Mouse (Mus musculus) ovary, adult 18-20 months (tissue): ENCODE data around the gene Gm9789.
"Not testable (repeated sequence)": the region's sequence is repeated elsewhere in the genome, so short reads cannot be mapped to it uniquely, and the experiment has no call there.

ENCODE experiments used
- DNase-seq: peaks from one replicate; pipeline ENCODE4 v3.0.0; 2022; ENCODE audit warnings: low spot score, mixed read lengths

Gene Gm9789

GRCm38 (mm10) chr16:89157652-89158051 lies at the start of gene Gm9789:
Gm9789 (plus strand) TSS chr16:89157952.
- DNase-seq = no peak

- DNase-seq = no peak
These were observed 17.2 kb upstream of the Gm9789 start, which contains the start of gene Gm6358 for GRCm38 (mm10) chr16:89140551-89140950. Gm6358 (plus strand) TSS chr16:89140851.

GRCm38 (mm10) chr16:89150786-89151185 lies 7.0 kb upstream of the Gm9789 start, which contains the start of gene Gm10061:
Gm10061 (plus strand) TSS chr16:89151086.
- DNase-seq = no peak

- not testable (repeated sequence) for DNase-seq
These were observed 11.4 kb downstream of the Gm9789 start, which contains the start of gene Gm7735 for GRCm38 (mm10) chr16:89169190-89169589. Gm7735 (plus strand) TSS chr16:89169490.

- no peak for DNase-seq
These were observed 16.7 kb downstream of the Gm9789 start, which contains the start of gene 1110057P08Rik for GRCm38 (mm10) chr16:89174435-89174834. 1110057P08Rik (plus strand) TSS chr16:89174735.

- no peak for DNase-seq
These were observed 30.9 kb downstream of the Gm9789 start for GRCm38 (mm10) chr16:89188621-89189020.

- no peak for DNase-seq
These were observed 47.8 kb downstream of the Gm9789 start, which contains the start of gene Krtap20-2 for GRCm38 (mm10) chr16:89205561-89205960. Krtap20-2 (plus strand) TSS chr16:89205861.
